Mouse (Mus musculus): ENCODE measurements around the gene Csrnp3. TPM values are rescaled to one million over a fixed set of nuclear protein-coding genes. Genes with fewer than 3 reads are reported as not detected.

Csrnp3 gene
- total and polyA plus RNA-seq, 3 experiments: 2.2 to 2.5 (median 2.3) TPM

DNA sequence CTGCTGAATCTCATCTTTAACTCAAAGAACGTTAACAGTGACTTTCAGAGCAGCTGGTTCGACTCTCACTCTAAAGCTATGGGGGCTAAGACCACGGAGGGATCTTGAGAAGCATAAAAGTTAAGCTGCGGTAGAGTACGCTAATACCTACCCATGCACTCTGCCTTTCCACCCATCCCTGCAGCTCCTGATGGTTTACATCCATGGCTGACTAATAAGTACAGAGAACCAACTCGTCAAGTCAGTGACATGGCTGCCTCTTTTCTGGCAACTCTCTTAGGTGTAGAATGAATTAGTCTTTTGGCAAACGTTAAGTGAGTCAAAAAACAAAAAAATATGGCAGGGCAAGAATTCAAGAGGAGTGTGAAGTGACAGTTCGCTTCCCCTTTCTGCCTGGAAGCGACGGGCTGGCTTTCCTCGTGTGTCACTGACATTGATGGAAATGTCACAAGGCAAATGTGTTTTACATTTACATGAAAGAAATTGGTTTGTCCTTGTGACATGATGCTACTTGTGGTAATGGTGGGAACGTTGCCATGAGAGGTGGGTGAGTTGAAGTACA lies 19.3 kb downstream of the Csrnp3 start:
- no peaks in the 10 kb centered on the region for H3K4me1 ChIP-seq (ENCODE audit: control insufficient read depth in 1 of 2, insufficient read depth in 2 of 2)
- no peak overlapping the region for H3K9ac ChIP-seq (ENCODE audit: insufficient read depth, low read depth)
- no peak overlapping the region for H3K27ac ChIP-seq (ENCODE audit: insufficient read depth, low read depth)
- H3K36me3 ChIP-seq (replicated peaks in 1 of 2; ENCODE audit: control insufficient read depth in 1 of 2, insufficient read depth in 1 of 2, low read length in 1 of 2): no peaks in the 10 kb centered on the region
- DNase-seq (ENCODE audit: extremely low read depth): no peak
- dilution Hi-C loops (cut with MboI; ENCODE audit: extremely low pct_ligation_motif_present, extremely low pct_unique_long_range_greater_than_20kb, low sequenced_read_pairs): no loop called here
- no peak overlapping the region for H3K4me3 ChIP-seq (replicated peaks in 1 of 3; ENCODE audit: low read depth in 2 of 3, low read length in 2 of 3, poor library complexity in 1 of 3)
- no peak for TF ChIP-seq JUN (IDR thresholded peaks at IDR 0.05; ENCODE audit: insufficient read depth, low read depth, low read length)
- TF ChIP-seq JUND (conservative IDR thresholded peaks at IDR 0.05; ENCODE audit: low read depth, low read length): no peak
- TF ChIP-seq GABPA (IDR thresholded peaks at IDR 0.05; ENCODE audit: insufficient replicate concordance, low read depth, low read length): no peak
- no peak for TF ChIP-seq POLR2A (IDR thresholded peaks at IDR 0.05; ENCODE audit: low read depth, low read length)
- TF ChIP-seq MYC (IDR thresholded peaks at IDR 0.05; ENCODE audit: low read depth, low read length): no peak
- TF ChIP-seq USF1 (IDR thresholded peaks at IDR 0.05; ENCODE audit: low read depth, low read length): no peak
- TF ChIP-seq TBP (conservative IDR thresholded peaks at IDR 0.05; ENCODE audit: low read depth, low read length): no peak
- TF ChIP-seq TCF12 (IDR thresholded peaks at IDR 0.05; ENCODE audit: low read depth, low read length): no peak
- no peak for TF ChIP-seq CHD1 (IDR thresholded peaks at IDR 0.05; ENCODE audit: low read depth, low read length)
- TF ChIP-seq NRF1 (IDR thresholded peaks at IDR 0.05; ENCODE audit: low read depth, low read length): no peak
- TF ChIP-seq SIN3A (IDR thresholded peaks at IDR 0.05; ENCODE audit: low read length): no peak
- no peak for TF ChIP-seq HCFC1 (IDR thresholded peaks at IDR 0.05; ENCODE audit: low read depth, low read length)
- no peak for TF ChIP-seq ZC3H11A (IDR thresholded peaks at IDR 0.05; ENCODE audit: low read depth, low read length)
- TF ChIP-seq POLR2AphosphoS2 (IDR thresholded peaks at IDR 0.05; ENCODE audit: low read depth, low read length): no peak
- TF ChIP-seq MAZ (IDR thresholded peaks at IDR 0.05; ENCODE audit: low read depth, low read length): no peak
- no peak for TF ChIP-seq IRF4 (IDR thresholded peaks at IDR 0.05; ENCODE audit: low read depth, low read length)
- no peak for TF ChIP-seq RCOR1 (conservative IDR thresholded peaks at IDR 0.05; ENCODE audit: low read depth, low read length)
- no peak for TF ChIP-seq MXI1 (IDR thresholded peaks at IDR 0.05; ENCODE audit: low read depth, low read length)
- no peak overlapping the region for H3K4me2 ChIP-seq (ENCODE audit: insufficient read depth, low read depth, poor library complexity, severe bottlenecking)
- peaks cover 6% of the 10 kb centered on the region for H3K9me3 ChIP-seq (replicated peaks; ENCODE audit: low read length)
- in situ Hi-C loops (cut with MboI; ENCODE audit: low pct_ligation_motif_present, low pct_unique_long_range_greater_than_20kb, low sequenced_read_pairs): no loop called here
- H3K27me3 ChIP-seq (replicated peaks): no peaks in the 10 kb centered on the region
- no peaks in the 10 kb centered on the region for H3K79me2 ChIP-seq (replicated peaks; ENCODE audit: control insufficient read depth, extremely low read depth, insufficient read depth, poor library complexity, severe bottlenecking)

DNA sequence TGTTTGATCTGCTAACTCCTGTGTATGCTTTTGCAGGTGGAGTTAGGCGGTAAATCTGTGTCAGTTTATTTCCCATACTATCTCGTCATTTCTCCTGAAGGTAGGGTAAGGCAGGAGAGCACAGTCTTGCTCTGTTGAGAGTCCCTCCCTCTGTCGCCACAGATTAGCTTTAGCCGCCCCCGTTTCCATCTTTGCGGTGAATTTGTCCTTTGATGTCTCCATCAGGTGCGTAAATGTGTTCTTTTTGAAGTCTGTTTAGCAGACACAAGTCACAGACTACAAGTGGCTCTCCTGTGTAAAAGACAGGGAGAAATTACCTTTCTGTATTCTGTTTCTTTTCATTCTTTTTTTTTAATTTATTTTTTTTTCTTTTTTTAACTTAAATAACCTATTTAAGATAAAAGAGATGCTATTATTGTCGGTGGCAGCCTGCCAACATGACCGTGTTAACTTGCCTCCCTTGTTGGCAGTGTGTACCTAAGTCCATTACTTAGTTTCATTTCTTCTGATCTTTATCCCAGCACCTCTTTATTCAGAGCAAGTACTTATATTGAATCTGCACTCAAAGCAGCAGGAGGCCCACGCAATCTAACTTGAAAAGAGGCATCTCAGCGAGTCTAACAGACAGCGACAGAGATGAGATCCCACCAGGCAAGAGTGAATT lies 25.5 kb downstream of the Csrnp3 start:
- Histone ChIP-seq H3K27me3 (replicated peaks) (no peaks in the 10 kb centered on the region), H3K9me3 (replicated peaks; ENCODE audit: low read length) (peaks cover 16% of the 10 kb centered on the region), H3K4me2 (ENCODE audit: insufficient read depth, low read depth, poor library complexity, severe bottlenecking) (no peak overlapping the region), H3K4me3 (replicated peaks in 1 of 3; ENCODE audit: low read depth in 2 of 3, low read length in 2 of 3, poor library complexity in 1 of 3) (no peak overlapping the region), H3K79me2 (replicated peaks; ENCODE audit: control insufficient read depth, extremely low read depth, insufficient read depth, poor library complexity, severe bottlenecking) (no peaks in the 10 kb centered on the region), H3K27ac (ENCODE audit: insufficient read depth, low read depth) (no peak overlapping the region), H3K9ac (ENCODE audit: insufficient read depth, low read depth) (no peak overlapping the region), H3K4me1 (ENCODE audit: control insufficient read depth in 1 of 2, insufficient read depth in 2 of 2) (no peaks in the 10 kb centered on the region), H3K36me3 (replicated peaks in 1 of 2; ENCODE audit: control insufficient read depth in 1 of 2, insufficient read depth in 1 of 2, low read length in 1 of 2) (no peaks in the 10 kb centered on the region)
- TF ChIP-seq SIN3A (IDR thresholded peaks at IDR 0.05; ENCODE audit: low read length): no peak
- TF ChIP-seq ZKSCAN1 (IDR thresholded peaks at IDR 0.05; ENCODE audit: borderline replicate concordance, low read depth, low read length): no peak
- TF ChIP-seq HCFC1 (IDR thresholded peaks at IDR 0.05; ENCODE audit: low read depth, low read length): no peak
- TF ChIP-seq CTCF (conservative IDR thresholded peaks at IDR 0.05 in 1 of 2, IDR thresholded peaks at IDR 0.05 in 1 of 2; ENCODE audit: low read depth in 2 of 2, low read length in 2 of 2): no peak
- TF ChIP-seq NELFE (IDR thresholded peaks at IDR 0.05; ENCODE audit: low read depth, low read length): no peak
- TF ChIP-seq GABPA (IDR thresholded peaks at IDR 0.05; ENCODE audit: insufficient replicate concordance, low read depth, low read length): no peak
- TF ChIP-seq ZC3H11A (IDR thresholded peaks at IDR 0.05; ENCODE audit: low read depth, low read length): no peak
- TF ChIP-seq BHLHE40 (IDR thresholded peaks at IDR 0.05; ENCODE audit: low read depth, low read length): no peak
- TF ChIP-seq E2F4 (IDR thresholded peaks at IDR 0.05; ENCODE audit: insufficient replicate concordance, low read depth, low read length): no peak
- in situ Hi-C loops (cut with MboI; ENCODE audit: low pct_ligation_motif_present, low pct_unique_long_range_greater_than_20kb, low sequenced_read_pairs): no loop called here
- DNase-seq (ENCODE audit: extremely low read depth): no peak
- dilution Hi-C loops (cut with MboI; ENCODE audit: extremely low pct_ligation_motif_present, extremely low pct_unique_long_range_greater_than_20kb, low sequenced_read_pairs): no loop called here

Data from CH12.LX (cell line).